Mouse (Mus musculus): Measurements from ENCODE around the gene Slamf6.
A peak's percentile ranks its signal among the peaks of the same experiment; 100 is the strongest.
"Not testable (repeated sequence)": the region's sequence is repeated elsewhere in the genome, so short reads cannot be mapped to it uniquely, and the experiment has no call there.

The Slamf6 gene

GRCm38 (mm10) chr1:171960726-171961125 lies 43.4 kb downstream of the Slamf6 start:
- no peak for DNase-seq

GRCm38 (mm10) chr1:171961704-171962103 lies 44.4 kb downstream of the Slamf6 start:
- no peak for DNase-seq

GRCm38 (mm10) chr1:171963613-171964012 lies 46.3 kb downstream of the Slamf6 start:
- DNase-seq = no peak

GRCm38 (mm10) chr1:171966054-171966790 lies 48.9 kb downstream of the Slamf6 start:
- DNase-seq = no peak

GRCm38 (mm10) chr1:171969221-171969620 lies 51.9 kb downstream of the Slamf6 start:
- no peak for DNase-seq

- no peak for DNase-seq
Measured at GRCm38 (mm10) chr1:171970854-171971586, 53.7 kb downstream of the Slamf6 start.

GRCm38 (mm10) chr1:171974361-171974760 lies 57.0 kb downstream of the Slamf6 start:
- not testable (repeated sequence) for DNase-seq

- no peak for DNase-seq
Measured at GRCm38 (mm10) chr1:171975377-171975776, 58.1 kb downstream of the Slamf6 start.

GRCm38 (mm10) chr1:171975831-171976230 lies 58.5 kb downstream of the Slamf6 start:
- DNase-seq = no peak

- DNase-seq = no peak
Measured at GRCm38 (mm10) chr1:171976826-171977539, 59.7 kb downstream of the Slamf6 start.

- DNase-seq = no peak
Measured at GRCm38 (mm10) chr1:171977891-171978290, 60.6 kb downstream of the Slamf6 start.

- DNase-seq = peak; percentile 6
Measured at GRCm38 (mm10) chr1:171979969-171980730, 62.8 kb downstream of the Slamf6 start.

GRCm38 (mm10) chr1:171982170-171982569 lies 64.9 kb downstream of the Slamf6 start:
- no peak for DNase-seq

GRCm38 (mm10) chr1:171982740-171983139 lies 65.4 kb downstream of the Slamf6 start:
- no peak for DNase-seq

GRCm38 (mm10) chr1:171983372-171984001 lies 66.2 kb downstream of the Slamf6 start:
- no peak for DNase-seq

GRCm38 (mm10) chr1:171984121-171984520 lies 66.8 kb downstream of the Slamf6 start:
- DNase-seq = no peak

GRCm38 (mm10) chr1:171991883-171992282 lies 74.6 kb downstream of the Slamf6 start:
- DNase-seq = no peak

GRCm38 (mm10) chr1:171992901-171993530 lies 75.7 kb downstream of the Slamf6 start:
- no peak for DNase-seq

GRCm38 (mm10) chr1:171994501-171994900 lies 77.2 kb downstream of the Slamf6 start:
- DNase-seq = no peak

GRCm38 (mm10) chr1:171994918-171995715 lies 77.8 kb downstream of the Slamf6 start:
- DNase-seq = no peak

- DNase-seq = no peak
Measured at GRCm38 (mm10) chr1:171996701-171997100, 79.4 kb downstream of the Slamf6 start.

Measured in retina, postnatal 1 day (tissue).